In the genomic region with DNA sequence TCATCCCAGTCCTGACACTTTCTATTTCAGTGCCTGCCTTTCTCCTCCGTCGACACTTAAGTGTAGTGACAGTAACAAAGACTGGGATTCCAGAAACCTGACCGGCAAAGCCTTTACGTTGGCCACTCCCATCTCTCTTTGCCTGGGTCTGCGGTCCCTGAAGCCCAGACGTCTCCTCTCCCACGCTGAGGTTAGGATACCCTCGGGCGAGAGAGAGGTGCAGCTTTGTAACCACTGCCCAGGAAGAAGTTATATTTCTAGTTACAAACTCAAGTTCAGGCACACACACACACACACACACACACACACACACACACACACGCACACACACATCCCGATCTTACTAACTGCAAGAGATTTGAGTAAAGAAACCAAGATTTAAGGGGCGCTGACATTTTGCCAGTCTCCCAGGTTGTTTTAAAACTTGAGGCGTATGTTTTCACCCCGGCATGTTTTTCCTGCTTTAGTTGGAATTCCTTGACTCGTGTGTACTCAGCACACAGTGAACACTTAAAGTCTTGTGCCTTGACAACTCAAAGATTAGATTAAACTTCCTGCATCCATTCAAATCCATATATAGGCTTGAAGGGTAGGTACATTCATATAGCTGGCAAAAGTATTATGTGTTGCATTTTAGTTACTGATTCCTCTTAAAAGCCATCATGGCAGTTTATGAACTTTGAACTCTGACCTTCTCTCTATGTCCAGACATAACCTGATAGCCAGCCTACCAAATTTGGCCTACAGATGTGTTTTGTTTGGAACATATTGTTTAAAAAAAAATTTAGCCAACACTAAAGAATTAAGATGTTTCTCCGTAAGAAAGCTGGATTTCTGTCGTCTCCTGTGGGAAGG, we compare ENCODE assay signal across 8 mouse cellular contexts. TPM values are rescaled to one million over a fixed set of nuclear protein-coding genes. Genes with fewer than 3 reads are reported as not detected.
A peak's percentile ranks its signal among the peaks of the same experiment; 100 is the strongest.
DNase-seq lines count a peak whose midpoint lies in the region; ATAC-seq and TF ChIP-seq lines count a peak whose summit lies in the region.

No protein-coding gene starts in this region.

- no peaks in the 10 kb centered on the region for H3K4me1 ChIP-seq in cortical plate, adult 2 months (ENCODE audit: control insufficient read depth, insufficient read depth, low read length)
- H3K4me1 ChIP-seq in hindbrain, postnatal 0 days (ENCODE audit: insufficient read depth, low read length): no peaks in the 10 kb centered on the region
- H3K4me1 ChIP-seq in midbrain, embryonic 14.5 days (ENCODE audit: control insufficient read depth, insufficient read depth, low read length): no peaks in the 10 kb centered on the region; the same call in 1 of the 2 replicates

- H3K36me3 ChIP-seq in hindbrain, postnatal 0 days (ENCODE audit: insufficient read depth, low read length): no peaks in the 10 kb centered on the region
- H3K36me3 ChIP-seq in midbrain, embryonic 14.5 days (ENCODE audit: control insufficient read depth, insufficient read depth, low read length): no peaks in the 10 kb centered on the region

- no peaks in the 10 kb centered on the region for H3K9me3 ChIP-seq in hindbrain, postnatal 0 days (ENCODE audit: low read length)
- H3K9me3 ChIP-seq in midbrain, embryonic 14.5 days (ENCODE audit: control insufficient read depth, low read length): no peaks in the 10 kb centered on the region

- H3K4me3 ChIP-seq in layer of hippocampus, adult 2 months: peak overlapping the region; percentile 85
- H3K4me3 ChIP-seq in cortical plate, adult 2 months (ENCODE audit: insufficient read depth, low read length): peak overlapping the region; percentile 88
- H3K4me3 ChIP-seq in hindbrain, postnatal 0 days (ENCODE audit: low read length): peak overlapping the region; percentile 69
- H3K4me3 ChIP-seq in midbrain, embryonic 14.5 days (replicated peaks; ENCODE audit: low read depth, low read length): peak overlapping the region; percentile 62

- TF ChIP-seq POLR2A in cortical plate, adult 2 months (IDR thresholded peaks at IDR 0.05; ENCODE audit: extremely low read depth, insufficient read depth, low read length): 0 out of 2 replicates have a peak, but pooled peaks have one; percentile 1

- peak overlapping the region; percentile 71 for H3K9ac ChIP-seq in hindbrain, postnatal 0 days (replicated peaks; ENCODE audit: low read length)
- H3K9ac ChIP-seq in midbrain, embryonic 14.5 days (replicated peaks; ENCODE audit: low read length): peak overlapping the region; percentile 69

- no peaks in the 10 kb centered on the region for H3K27me3 ChIP-seq in hindbrain, postnatal 0 days (ENCODE audit: insufficient read depth, low read length)
- H3K27me3 ChIP-seq in midbrain, embryonic 14.5 days (ENCODE audit: control insufficient read depth, insufficient read depth, low read length): no peaks in the 10 kb centered on the region

- DNase-seq in layer of hippocampus, adult 2 months (ENCODE audit: low spot score in 2 of 2): no peak
- DNase-seq in layer of hippocampus, adult 18-20 months (ENCODE audit: low spot score in 2 of 2): no peak
- DNase-seq in hindbrain, postnatal 0 days (ENCODE audit: low spot score): no peak
- no peak for DNase-seq in midbrain, embryonic 14.5 days
- DNase-seq in layer of hippocampus, adult 11-12 months (ENCODE audit: low spot score): no peak
- DNase-seq in thymus, postnatal 14 days: no peak
- no peak for DNase-seq in left cerebral cortex, adult 18-20 months (ENCODE audit: low spot score in 2 of 2)

- 26% methylated on average over 17 of the region's 17 CpGs for WGBS in hindbrain, postnatal 0 days
- WGBS in midbrain, embryonic 14.5 days: 33% methylated on average over 17 of the region's 17 CpGs

- H3K4me2 ChIP-seq in hindbrain, postnatal 0 days (ENCODE audit: low read depth, low read length): peak overlapping the region; percentile 85
- peak overlapping the region; percentile 94 for H3K4me2 ChIP-seq in midbrain, embryonic 14.5 days (ENCODE audit: low read length)

- ATAC-seq in hindbrain, postnatal 0 days: no peak; the same call in 1 of the 2 replicates
- peak; percentile 48; the same call in 1 of the 2 replicates for ATAC-seq in midbrain, embryonic 14.5 days (ENCODE audit: low FRiP score, low TSS enrichment)

- H3K27ac ChIP-seq in layer of hippocampus, adult 2 months: peak overlapping the region; percentile 91
- H3K27ac ChIP-seq in cortical plate, adult 2 months (ENCODE audit: insufficient read depth, low read length): peak overlapping the region; percentile 84
- H3K27ac ChIP-seq in hindbrain, postnatal 0 days: peak overlapping the region; percentile 81
- peak overlapping the region; percentile 70 for H3K27ac ChIP-seq in midbrain, embryonic 14.5 days (replicated peaks; ENCODE audit: low read depth, low read length)

- TF ChIP-seq CTCF in layer of hippocampus, adult 2 months (conservative IDR thresholded peaks at IDR 0.05): no peak
- TF ChIP-seq CTCF in cortical plate, adult 2 months (IDR thresholded peaks at IDR 0.05; ENCODE audit: extremely low read depth, insufficient read depth, low read length): no peak
- no peak for TF ChIP-seq CTCF in hindbrain, postnatal 0 days (IDR thresholded peaks at IDR 0.05; ENCODE audit: low read depth)

RNA-seq across cellular contexts. Expression of a gene that starts 0.6 kb away (rescaled TPM):
- total RNA-seq in layer of hippocampus, adult 2 months (2021): 10 to 100 TPM; 17.9 to 18.5 TPM
- 10 to 100 TPM; 18.0 to 19.5 TPM for total RNA-seq in layer of hippocampus, adult 18-20 months (2021)
- polyA plus RNA-seq in cortical plate, adult 2 months (2012; rRNA removed): 10.3 and 10.4 TPM in 2 replicates
- 12.7 and 14.9 TPM in 2 replicates for total RNA-seq in hindbrain, postnatal 0 days (2014; rRNA removed)
- 4.6 and 4.8 TPM in 2 replicates for polyA plus RNA-seq in hindbrain, postnatal 0 days (2015; fragmentation: Nextera tagmentation; extraction: Ambion mirVana)
- 2.0 and 6.3 TPM in 2 replicates for polyA plus RNA-seq in midbrain, embryonic 14.5 days (2014; fragmentation: Nextera tagmentation; extraction: Ambion mirVana)
- total RNA-seq in left cerebral cortex, adult 18-20 months (2021): 10 to 100 TPM; 14.7 to 17.8 TPM

RNA-seq across cellular contexts. Expression of a gene that starts 28.4 kb away (rescaled TPM):
- total RNA-seq in layer of hippocampus, adult 2 months (2021): 10 to 100 TPM; 34.3 to 39.7 TPM
- 10 to 100 TPM; 35.1 to 35.7 TPM for total RNA-seq in layer of hippocampus, adult 18-20 months (2021)
- 19.3 and 23.0 TPM in 2 replicates for polyA plus RNA-seq in cortical plate, adult 2 months (2012; rRNA removed)
- total RNA-seq in hindbrain, postnatal 0 days (2014; rRNA removed): 25.8 and 31.6 TPM in 2 replicates
- polyA plus RNA-seq in hindbrain, postnatal 0 days (2015; fragmentation: Nextera tagmentation; extraction: Ambion mirVana): 30.2 and 31.7 TPM in 2 replicates
- 29.6 and 31.9 TPM in 2 replicates for polyA plus RNA-seq in midbrain, embryonic 14.5 days (2014; fragmentation: Nextera tagmentation; extraction: Ambion mirVana)
- 10 to 100 TPM; 21.5 to 23.0 TPM for total RNA-seq in left cerebral cortex, adult 18-20 months (2021)
